Mouse (Mus musculus) bone marrow, adult 2 months (tissue): ENCODE measurements around the gene Fbln5.

Experiments
- CTCF ChIP-seq: fragments of 200-500 bp; IDR thresholded peaks from 2 replicates; pipeline ENCODE4 v1.5.1; 2011; ENCODE audit warnings: low read length, control low read depth; ENCODE audit not compliant: control insufficient read depth, insufficient read depth
- POLR2A ChIP-seq: fragments of 200-500 bp; IDR thresholded peaks from 2 replicates; pipeline ENCODE4 v1.6.1; 2011; ENCODE audit warnings: low read depth, mild to moderate bottlenecking, control low read depth, low read length, borderline replicate concordance; ENCODE audit not compliant: control insufficient read depth

- TF ChIP-seq CTCF (no peak), POLR2A (no peak)
Measured at GRCm38 (mm10) chr12:101821596-101821995, 2.7 kb upstream of the Fbln5 start.
